14 mouse cellular contexts compared by ENCODE assay signal in the genomic region with DNA sequence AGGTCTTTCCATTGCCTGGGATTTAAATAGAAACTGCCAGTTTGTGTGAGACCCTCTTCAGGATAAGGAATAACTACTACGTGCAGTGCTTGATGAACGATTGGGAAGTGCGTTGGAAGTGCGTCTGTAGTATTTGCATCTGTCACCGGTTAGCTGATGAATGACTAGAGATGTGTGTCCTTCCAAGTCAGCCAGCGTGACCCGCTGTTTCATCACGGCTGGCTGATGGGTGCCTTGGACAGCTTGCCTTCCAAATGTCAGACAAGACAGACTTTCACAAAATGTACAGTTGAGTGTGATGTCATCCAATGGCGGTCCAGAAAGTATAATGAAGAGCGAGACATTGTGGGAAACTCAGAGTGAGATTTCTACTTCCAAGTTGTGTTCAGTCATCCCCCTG.
"Had no signal": no experiment of that assay in that cellular context is flagged by ENCODE, and none has a peak within 500 bp of the region (broad histone marks: within the 10 kb centered on the region; RNA-seq: fewer than 3 reads in every experiment).

No protein-coding gene starts in this region.

- H3K9me3 ChIP-seq: limb, embryonic 12.5 days; limb, embryonic 15.5 days had no signal

- DNase-seq: kidney, adult 18-20 months; kidney, adult 9 months; kidney, postnatal 14 days; kidney, postnatal 4 days; left cerebral cortex, postnatal 4 days; liver, postnatal 0 days; midbrain, embryonic 14.5 days; thymus, adult 18-20 months; thymus, postnatal 36 days had no signal

- H3K9ac ChIP-seq: limb, embryonic 12.5 days; limb, embryonic 15.5 days; liver, embryonic 14.5 days; liver, postnatal 0 days had no signal

- H3K27me3 ChIP-seq: limb, embryonic 12.5 days; limb, embryonic 15.5 days had no signal

- H3K27ac ChIP-seq: limb, embryonic 12.5 days; limb, embryonic 15.5 days; liver, embryonic 14.5 days had no signal

- H3K4me2 ChIP-seq: limb, embryonic 12.5 days; limb, embryonic 15.5 days; liver, embryonic 11.5 days; midbrain, embryonic 11.5 days had no signal

- H3K36me3 ChIP-seq: limb, embryonic 12.5 days; limb, embryonic 15.5 days had no signal

- H3K4me3 ChIP-seq: limb, embryonic 12.5 days; limb, embryonic 15.5 days had no signal

- ATAC-seq: liver, postnatal 0 days had no signal
